Mouse (Mus musculus) megakaryocyte, embryonic 14.5 days (primary cell): ENCODE measurements around the gene Axin1. TPM values are rescaled to one million over a fixed set of nuclear protein-coding genes. Genes with fewer than 3 reads are reported as not detected.
A peak's percentile ranks its signal among the peaks of the same experiment; 100 is the strongest.
"Not testable (repeated sequence)": the region's sequence is repeated elsewhere in the genome, so short reads cannot be mapped to it uniquely, and the experiment has no call there.

ENCODE experiments used
- H3K27me3 ChIP-seq: replicated peaks from 2 replicates; pipeline ENCODE3; 2012; ENCODE audit warnings: inconsistent platforms
- H3K36me3 ChIP-seq: replicated peaks from 2 replicates; pipeline ENCODE3; 2012; ENCODE audit warnings: low read length, inconsistent platforms, mixed read lengths
- H3K4me1 ChIP-seq: 2 replicates; pipeline ENCODE4 v1.6.1; 2012; ENCODE audit warnings: inconsistent platforms
- H3K4me3 ChIP-seq: replicated peaks from 2 replicates; pipeline ENCODE3; 2012; ENCODE audit warnings: moderate library complexity, mild to moderate bottlenecking, inconsistent platforms
- H3K9me3 ChIP-seq: 2 replicates; pipeline ENCODE4 v1.6.1; 2012; ENCODE audit warnings: inconsistent platforms
- FLI1 ChIP-seq: IDR thresholded peaks from 2 replicates; pipeline ENCODE4 v1.6.1; 2012; ENCODE audit warnings: low read length, inconsistent platforms, mixed read lengths
- GATA1 ChIP-seq: IDR thresholded peaks from 3 replicates; pipeline ENCODE4 v1.6.1; 2012; ENCODE audit warnings: mixed read lengths, low read length, inconsistent platforms, borderline replicate concordance
- polyA plus RNA-seq: library from polyadenylated mRNA; stranded (reverse); fragments of >175 nt; gene quantifications from 2 replicates; pipeline ENCODE4 v1.2.3, GENCODE M21; 2012; ENCODE audit warnings: low replicate concordance; ENCODE audit not compliant: insufficient read depth

Gene Axin1
- polyA plus RNA-seq, 1 experiment, result 19.6 TPM

- Histone ChIP-seq H3K27me3 (no peaks in the 10 kb centered on the region), H3K4me3 (no peak overlapping the region), H3K9me3 (no peaks in the 10 kb centered on the region), H3K4me1 (0 out of 2 replicates have a peak, but pooled peaks cover 4% of the 10 kb centered on the region), H3K36me3 (peaks cover 95% of the 10 kb centered on the region)
- TF ChIP-seq FLI1 (no peak), GATA1 (no peak)
Observed at GRCm38 (mm10) chr17:26187592-26187991, 49.1 kb downstream of the Axin1 start.

DNA sequence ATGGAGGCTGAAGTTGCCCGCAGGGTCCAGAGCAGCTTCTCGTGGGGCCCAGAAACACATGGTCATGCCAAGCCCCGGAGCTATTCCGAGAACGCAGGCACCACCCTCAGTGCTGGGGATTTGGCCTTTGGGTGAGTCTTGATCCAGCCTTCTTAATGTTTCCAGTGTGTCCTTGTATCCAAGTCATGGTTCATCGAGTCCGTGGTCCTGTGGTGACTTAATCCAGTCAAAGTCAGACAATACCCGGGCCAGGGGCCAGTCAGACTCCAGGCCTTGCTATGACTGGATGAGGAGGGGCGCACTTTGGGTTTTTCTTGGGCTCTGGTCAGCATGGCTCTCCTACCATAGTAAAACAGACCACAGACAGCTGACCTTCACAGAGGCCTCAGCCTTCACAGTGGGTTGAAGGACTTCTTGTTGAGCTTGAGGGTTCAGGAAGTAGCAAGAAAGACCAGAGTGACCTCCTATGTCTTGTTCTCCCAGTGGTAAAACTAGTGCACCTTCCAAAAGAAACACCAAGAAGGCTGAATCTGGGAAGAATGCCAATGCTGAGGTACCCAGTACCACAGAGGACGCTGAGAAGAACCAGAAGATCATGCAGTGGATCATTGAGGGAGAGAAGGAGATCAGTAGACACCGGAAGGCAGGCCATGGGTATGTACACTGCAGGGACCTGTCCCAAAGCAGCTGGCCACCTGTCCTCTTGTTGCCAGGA, 49.8 kb downstream of the Axin1 start:
- Histone ChIP-seq H3K4me1 (0 out of 2 replicates have a peak, but pooled peaks cover 3% of the 10 kb centered on the region), H3K27me3 (no peaks in the 10 kb centered on the region), H3K36me3 (peaks cover 97% of the 10 kb centered on the region), H3K4me3 (no peak overlapping the region), H3K9me3 (no peaks in the 10 kb centered on the region)
- TF ChIP-seq FLI1 (no peak), GATA1 (no peak)

DNA sequence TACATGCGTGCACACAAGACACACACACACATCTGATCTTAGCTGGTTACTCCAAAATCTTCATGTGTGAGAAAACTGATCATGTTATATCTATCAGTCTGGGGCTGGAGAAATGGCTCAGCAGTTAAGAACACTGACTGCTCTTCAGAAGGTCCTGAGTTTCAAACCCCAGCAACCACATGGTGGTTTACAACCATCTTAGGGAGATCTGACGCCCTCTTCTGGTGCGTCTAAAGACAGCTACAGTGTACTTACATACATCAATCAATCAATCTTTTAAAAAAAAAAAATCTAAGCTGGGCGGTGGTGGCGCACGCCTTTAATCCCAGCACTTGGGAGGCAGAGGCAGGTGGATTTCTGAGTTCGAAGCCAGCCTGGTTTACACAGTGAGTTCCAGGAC, 53.0 kb downstream of the Axin1 start:
- H3K36me3 ChIP-seq, result peaks cover 99% of the 10 kb centered on the region
- not testable (repeated sequence) for H3K27me3 ChIP-seq, H3K4me1 ChIP-seq, H3K9me3 ChIP-seq, H3K4me3 ChIP-seq

DNA sequence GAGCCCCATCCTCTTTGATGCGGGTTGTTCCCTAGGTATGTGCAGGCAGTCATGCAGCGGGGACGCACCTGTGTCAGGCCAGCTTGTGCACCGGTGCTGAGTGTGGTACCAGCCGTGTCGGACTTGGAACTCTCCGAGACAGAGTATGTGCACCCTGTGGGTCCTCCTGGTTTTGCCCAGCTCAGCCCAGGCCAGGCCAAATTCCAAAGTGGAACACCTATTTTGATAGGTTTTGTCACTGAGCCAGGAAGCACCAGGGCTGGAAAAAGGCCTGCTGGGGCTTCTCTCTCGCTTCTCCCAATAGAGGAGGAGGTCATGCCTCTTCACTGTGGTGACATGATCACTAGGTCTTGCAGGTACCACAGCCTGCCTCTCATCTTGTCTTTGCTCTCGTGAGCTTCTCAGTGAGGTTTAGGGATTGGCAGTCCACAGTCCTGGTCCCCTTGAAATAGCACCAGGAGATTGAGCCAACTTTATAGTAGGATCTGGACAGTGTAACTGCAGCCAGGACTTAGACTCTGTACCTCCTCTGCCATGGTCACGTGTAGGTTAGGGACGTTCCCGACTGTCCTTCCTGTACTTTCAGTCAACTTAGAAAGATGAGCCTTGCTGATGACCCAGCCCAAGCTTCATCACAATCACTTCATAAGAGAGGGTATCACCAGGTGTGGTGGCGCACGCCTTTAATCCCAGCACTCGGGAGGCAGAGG, 54.1 kb downstream of the Axin1 start:
- no peaks in the 10 kb centered on the region for H3K4me1 ChIP-seq
- H3K4me3 ChIP-seq, result no peak overlapping the region
- no peak for TF ChIP-seq GATA1
- peaks cover 99% of the 10 kb centered on the region for H3K36me3 ChIP-seq
- no peaks in the 10 kb centered on the region for H3K27me3 ChIP-seq
- H3K9me3 ChIP-seq, result no peaks in the 10 kb centered on the region

DNA sequence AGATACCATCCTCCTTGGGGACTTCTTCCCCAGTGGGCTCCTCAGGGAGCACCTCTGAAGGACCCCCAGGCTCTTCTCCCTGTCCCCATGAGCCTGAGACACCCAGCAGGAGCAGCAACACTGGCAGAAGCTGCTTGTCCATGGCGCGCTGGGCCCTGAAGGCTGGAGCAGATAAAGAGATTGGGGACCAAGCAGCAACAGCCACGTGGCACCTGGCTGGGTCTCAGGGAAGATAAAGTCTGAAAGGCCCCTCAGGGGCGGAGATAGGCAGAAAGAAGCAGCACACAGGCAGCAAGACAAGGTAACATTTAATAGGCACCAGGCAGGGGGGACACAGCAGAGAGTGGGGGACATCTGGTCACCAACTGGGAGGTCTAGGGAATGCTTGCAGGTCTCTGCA, 60.4 kb downstream of the Axin1 start, which contains the start of gene Pdia2:
Gene Pdia2 (minus strand): TSS at position 196 of the 400 bp plus-strand sequence.
- H3K4me1 ChIP-seq, result peaks cover 31% of the 10 kb centered on the region
- no peak within 1 kb of the TSS for H3K4me3 ChIP-seq
- peaks cover 47% of the 10 kb centered on the region for H3K36me3 ChIP-seq
- no peaks in the 10 kb centered on the region for H3K9me3 ChIP-seq
- peaks cover 56% of the 10 kb centered on the region for H3K27me3 ChIP-seq
- TF ChIP-seq GATA1, result no peak
- TF ChIP-seq FLI1, result no peak

DNA sequence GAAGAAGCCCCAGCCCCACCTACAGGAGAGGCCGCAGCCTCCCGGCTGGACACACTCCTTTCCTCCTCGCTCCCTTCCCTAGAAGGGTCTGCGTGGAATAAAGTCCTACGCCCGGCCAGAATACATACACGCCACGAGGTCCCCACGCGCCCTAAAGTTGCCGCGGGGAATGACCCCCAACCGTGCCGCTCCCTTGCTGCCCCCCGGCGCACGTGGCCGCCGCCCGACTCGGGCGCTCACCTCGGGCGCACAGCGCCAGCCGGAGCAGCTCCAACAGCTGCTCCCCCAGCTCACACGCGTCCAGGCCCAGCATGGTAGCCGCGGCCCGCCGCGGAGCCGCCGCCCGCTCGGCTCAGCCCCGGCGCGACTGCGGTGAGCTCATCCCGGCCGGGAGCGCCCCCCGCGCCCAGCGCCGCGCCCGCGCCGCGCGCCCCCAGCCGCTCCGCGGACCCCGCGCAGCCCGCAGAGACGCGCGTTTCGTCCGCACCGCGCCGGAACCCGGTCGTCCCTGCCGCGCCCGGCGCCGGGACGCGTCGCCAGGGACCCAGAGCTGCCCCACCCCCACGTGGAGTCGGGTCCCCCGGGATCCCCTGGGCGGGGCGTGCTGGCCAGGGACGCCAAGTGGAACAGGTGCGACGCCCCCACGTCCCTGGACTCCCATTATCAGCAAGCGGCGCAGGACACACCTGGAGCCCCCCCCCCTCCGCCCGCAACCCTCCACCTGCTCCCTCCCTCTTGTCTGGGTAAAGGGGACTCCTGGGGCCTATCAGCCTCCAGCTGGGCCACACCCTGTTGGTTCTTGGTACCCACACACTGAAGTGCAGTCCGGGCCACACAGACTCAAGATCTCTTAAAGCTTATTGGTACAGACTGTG, 62.6 kb downstream of the Axin1 start:
- TF ChIP-seq FLI1 (no peak), GATA1 (no peak)
- H3K4me3 ChIP-seq, result peak overlapping the region; percentile 81
- H3K9me3 ChIP-seq, result no peaks in the 10 kb centered on the region
- H3K4me1 ChIP-seq, result peaks cover 31% of the 10 kb centered on the region
- peaks cover 25% of the 10 kb centered on the region for H3K36me3 ChIP-seq
- H3K27me3 ChIP-seq, result peaks cover 78% of the 10 kb centered on the region

GRCm38 (mm10) chr17:26201998-26202397, 63.5 kb downstream of the Axin1 start:
- no peaks in the 10 kb centered on the region for H3K9me3 ChIP-seq
- TF ChIP-seq FLI1, result no peak
- no peak for TF ChIP-seq GATA1
- H3K4me3 ChIP-seq, result no peak overlapping the region
- H3K4me1 ChIP-seq, result peaks cover 31% of the 10 kb centered on the region
- H3K27me3 ChIP-seq, result peaks cover 86% of the 10 kb centered on the region
- peaks cover 16% of the 10 kb centered on the region for H3K36me3 ChIP-seq

- peaks cover 93% of the 10 kb centered on the region for H3K27me3 ChIP-seq
Observed at GRCm38 (mm10) chr17:26202737-26203136, 64.2 kb downstream of the Axin1 start, which contains the start of gene Rgs11. Gene Rgs11, plus strand, starts transcription at chr17:26202951.

GRCm38 (mm10) chr17:26203321-26203811, 64.9 kb downstream of the Axin1 start:
- Histone ChIP-seq H3K27me3 (peaks cover 98% of the 10 kb centered on the region), H3K4me1 (peaks cover 31% of the 10 kb centered on the region)

More at GRCm38 (mm10) chr17:26202737-26203136, 64.2 kb downstream of the Axin1 start, which contains the start of gene Rgs11:
- no peak for TF ChIP-seq GATA1
- no peak for TF ChIP-seq FLI1
- no peaks in the 10 kb centered on the region for H3K9me3 ChIP-seq
- peaks cover 8% of the 10 kb centered on the region for H3K36me3 ChIP-seq
- peak within 1 kb of the TSS; percentile 90 for H3K4me3 ChIP-seq
- H3K4me1 ChIP-seq, result peaks cover 31% of the 10 kb centered on the region

DNA sequence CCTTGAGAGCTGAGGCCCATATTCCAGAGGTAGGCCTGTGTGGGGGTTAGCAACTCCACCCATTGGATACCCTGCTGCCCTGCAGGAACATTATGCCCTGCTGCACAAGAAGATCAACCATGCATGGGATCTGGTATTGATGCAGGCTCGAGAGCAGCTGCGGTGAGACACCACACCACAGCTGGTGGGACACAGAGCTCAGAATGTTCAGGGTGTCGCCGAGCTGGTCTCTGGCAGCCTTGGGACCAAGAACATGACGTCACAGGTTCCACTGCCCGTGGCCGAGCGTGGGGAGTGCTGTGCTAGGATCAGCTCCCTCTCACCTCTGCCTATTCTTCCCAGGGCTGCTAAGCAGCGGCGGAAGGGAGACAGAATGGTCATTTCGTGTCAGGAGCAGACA, 66.3 kb downstream of the Axin1 start:
- peaks cover 31% of the 10 kb centered on the region for H3K4me1 ChIP-seq
- no peaks in the 10 kb centered on the region for H3K9me3 ChIP-seq
- no peak overlapping the region for H3K4me3 ChIP-seq
- no peaks in the 10 kb centered on the region for H3K36me3 ChIP-seq
- peaks cover 88% of the 10 kb centered on the region for H3K27me3 ChIP-seq
- TF ChIP-seq GATA1, result no peak
- no peak for TF ChIP-seq FLI1

More at GRCm38 (mm10) chr17:26203321-26203811, 64.9 kb downstream of the Axin1 start:
- Histone ChIP-seq H3K9me3 (no peaks in the 10 kb centered on the region), H3K36me3 (peaks cover 3% of the 10 kb centered on the region), H3K4me3 (peak overlapping the region; percentile 90)
- no peak for TF ChIP-seq FLI1
- no peak for TF ChIP-seq GATA1
